Mouse (Mus musculus) E14TG2a.4 (cell line): Measurements from ENCODE around the gene Gata2.

Experiments used
- H3K27me3 ChIP-seq: 2 replicates; pipeline ENCODE4 v1.6.1; 2014; ENCODE audit warnings: low read length, control low read depth; ENCODE audit not compliant: insufficient read depth
- H3K36me3 ChIP-seq: 2 replicates; pipeline ENCODE4 v1.6.1; 2014; ENCODE audit warnings: low read length, control low read depth; ENCODE audit not compliant: insufficient read depth
- H3K4me1 ChIP-seq: replicated peaks from 2 replicates; pipeline ENCODE4 v1.6.1; 2014; ENCODE audit warnings: low read depth, low read length, control low read depth
- H3K4me3 ChIP-seq: replicated peaks from 2 replicates; pipeline ENCODE4 v1.5.1; 2014; ENCODE audit warnings: mild to moderate bottlenecking, low read length
- H3K9me3 ChIP-seq: 2 replicates; pipeline ENCODE4 v1.6.1; 2014; ENCODE audit warnings: low read length, control low read depth
- CTCF ChIP-seq: conservative IDR thresholded peaks from 2 replicates; pipeline ENCODE4 v1.5.1; 2014; ENCODE audit warnings: low read length
- NANOG ChIP-seq: IDR thresholded peaks from 2 replicates; pipeline ENCODE4 v1.6.1; 2014; ENCODE audit warnings: borderline replicate concordance, low read length, mixed read lengths
- POU5F1 ChIP-seq: IDR thresholded peaks from 2 replicates; pipeline ENCODE4 v1.6.1; 2014; ENCODE audit warnings: low read length, borderline replicate concordance

Gene Gata2

DNA sequence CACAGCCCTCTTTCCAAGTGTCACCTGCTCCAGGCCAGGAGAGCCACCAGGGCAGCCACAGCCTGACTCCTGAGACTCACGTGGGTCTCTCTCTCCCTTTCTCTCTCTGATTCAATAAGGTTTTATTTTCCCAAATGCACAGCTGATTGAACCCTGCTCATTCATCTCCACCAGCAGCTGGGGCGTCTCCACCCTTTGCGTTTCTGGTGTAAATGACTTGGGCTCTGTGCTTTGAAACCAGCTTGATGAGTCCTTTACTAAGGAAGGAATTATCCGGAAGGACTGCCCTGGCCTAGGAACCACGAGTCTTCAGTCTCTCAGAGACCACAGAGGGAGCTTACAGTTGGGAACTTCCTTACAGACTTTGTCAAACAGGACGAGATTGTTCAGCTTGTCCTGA, 38.5 kb downstream of the Gata2 start:
- H3K4me3 ChIP-seq = no peak overlapping the region
- H3K36me3 ChIP-seq = no peaks in the 10 kb centered on the region
- H3K9me3 ChIP-seq = no peaks in the 10 kb centered on the region
- peaks cover 62% of the 10 kb centered on the region for H3K4me1 ChIP-seq
- H3K27me3 ChIP-seq = peaks cover 68% of the 10 kb centered on the region
- TF ChIP-seq NANOG (no peak), CTCF (no peak), POU5F1 (no peak)

DNA sequence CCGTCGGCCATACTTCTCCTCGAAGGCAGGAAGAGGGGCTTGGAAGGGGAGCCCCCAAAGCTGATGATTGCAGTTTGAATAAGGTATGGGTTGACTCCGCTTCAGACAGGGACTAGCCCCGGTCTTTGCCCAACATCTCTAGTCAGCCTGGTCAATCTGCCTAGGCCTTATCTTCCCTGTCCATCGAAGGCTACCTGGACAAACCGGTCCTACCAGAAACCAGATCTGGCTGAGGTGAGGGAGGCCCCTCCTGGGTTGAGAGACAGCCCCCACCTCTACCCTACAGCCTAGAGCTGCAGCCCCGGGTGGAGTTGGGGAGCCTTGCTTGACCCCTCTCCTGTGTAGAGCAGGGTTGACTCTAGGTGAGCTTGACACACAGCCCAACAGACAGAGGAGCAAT, 40.3 kb downstream of the Gata2 start:
- TF ChIP-seq CTCF = no peak
- TF ChIP-seq NANOG = no peak
- no peak for TF ChIP-seq POU5F1
- no peaks in the 10 kb centered on the region for H3K9me3 ChIP-seq
- peaks cover 59% of the 10 kb centered on the region for H3K4me1 ChIP-seq
- peaks cover 65% of the 10 kb centered on the region for H3K27me3 ChIP-seq
- no peaks in the 10 kb centered on the region for H3K36me3 ChIP-seq
- H3K4me3 ChIP-seq = no peak overlapping the region

DNA sequence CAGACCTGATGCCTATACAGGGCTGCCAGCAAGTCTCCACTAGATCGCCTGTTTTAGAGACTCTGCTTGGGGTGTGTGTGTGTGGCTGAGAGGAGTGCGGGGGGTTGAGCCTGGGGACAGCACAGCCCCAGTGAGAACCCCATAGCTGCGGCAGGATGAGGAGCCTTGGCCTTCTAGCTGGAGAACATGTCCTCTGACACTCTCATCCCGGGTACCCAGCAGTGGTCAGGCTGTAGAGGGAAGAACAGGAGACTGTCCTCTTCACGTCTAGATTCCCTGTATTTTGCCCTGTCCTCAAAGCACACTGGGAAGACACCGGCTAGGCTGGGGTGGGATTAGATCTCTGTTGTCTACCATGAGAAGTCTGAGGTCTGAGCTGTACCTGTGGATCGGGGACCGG, 41.8 kb downstream of the Gata2 start:
- Histone ChIP-seq H3K4me3 (peak overlapping the region; percentile 60), H3K9me3 (no peaks in the 10 kb centered on the region)
- TF ChIP-seq POU5F1 = no peak

DNA sequence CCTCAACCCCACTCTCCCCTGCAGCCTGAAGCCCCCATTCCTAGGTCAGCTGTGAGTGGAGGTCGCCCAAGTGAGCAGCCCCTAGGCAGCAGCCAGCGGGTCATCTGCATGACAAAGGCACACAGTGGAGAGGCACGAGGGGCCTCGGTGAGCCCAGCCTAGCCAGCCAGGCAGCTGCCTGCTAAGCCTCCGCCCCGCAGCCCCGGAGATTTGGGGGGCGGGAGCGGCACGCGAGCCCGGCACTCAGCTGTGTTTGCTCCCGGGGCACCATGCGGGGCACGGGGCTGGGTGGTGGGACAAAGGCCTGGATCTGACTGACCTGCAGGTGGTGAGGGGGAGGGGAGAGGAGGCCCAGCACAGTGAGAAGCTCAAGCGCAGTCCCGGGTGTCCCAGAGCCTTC, 42.3 kb downstream of the Gata2 start:
- Histone ChIP-seq H3K9me3 (no peaks in the 10 kb centered on the region), H3K4me1 (peaks cover 59% of the 10 kb centered on the region), H3K27me3 (peaks cover 77% of the 10 kb centered on the region), H3K36me3 (no peaks in the 10 kb centered on the region), H3K4me3 (peak overlapping the region; percentile 60)
- peak; percentile 91 for TF ChIP-seq POU5F1
- no peak for TF ChIP-seq CTCF

More for the DNA sequence above, 41.8 kb downstream of the Gata2 start:
- peaks cover 59% of the 10 kb centered on the region for H3K4me1 ChIP-seq
- no peaks in the 10 kb centered on the region for H3K36me3 ChIP-seq
- H3K27me3 ChIP-seq = peaks cover 76% of the 10 kb centered on the region

DNA sequence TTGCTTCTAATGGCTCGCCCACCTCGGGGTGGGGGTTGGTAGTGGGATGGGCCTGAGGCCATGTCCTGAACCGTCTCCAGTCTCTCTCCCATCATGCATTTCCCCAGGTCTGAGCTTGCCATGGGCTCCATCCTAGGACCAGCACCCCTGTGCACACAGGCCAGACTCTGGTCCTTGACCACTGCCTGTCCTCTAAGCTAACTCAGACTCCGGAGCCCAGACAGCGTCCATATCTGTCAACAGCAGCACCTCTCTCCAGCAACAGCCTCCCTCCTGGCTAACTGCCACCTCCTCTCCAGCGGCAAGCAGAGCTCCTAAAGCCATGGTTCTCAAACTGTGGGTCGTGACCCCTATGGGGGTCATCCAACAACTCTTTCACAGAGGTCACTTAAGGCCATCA, 42.8 kb downstream of the Gata2 start:
- Histone ChIP-seq H3K4me1 (peaks cover 57% of the 10 kb centered on the region), H3K27me3 (peaks cover 75% of the 10 kb centered on the region), H3K36me3 (no peaks in the 10 kb centered on the region), H3K4me3 (peak overlapping the region; percentile 60), H3K9me3 (no peaks in the 10 kb centered on the region)
- TF ChIP-seq CTCF (no peak), POU5F1 (no peak), NANOG (no peak)

- Histone ChIP-seq H3K36me3 (no peaks in the 10 kb centered on the region), H3K4me3 (no peak overlapping the region; the same call in 1 of the 2 replicates), H3K4me1 (peaks cover 7% of the 10 kb centered on the region; the same call in 1 of the 2 replicates), H3K9me3 (no peaks in the 10 kb centered on the region), H3K27me3 (peaks cover 40% of the 10 kb centered on the region)
- TF ChIP-seq POU5F1 = no peak
- peak; percentile 44 for TF ChIP-seq CTCF
Measured at GRCm38 (mm10) chr6:88242604-88243003, 48.9 kb downstream of the Gata2 start.

GRCm38 (mm10) chr6:88249231-88249630, 55.5 kb downstream of the Gata2 start:
- Histone ChIP-seq H3K9me3 (no peaks in the 10 kb centered on the region), H3K4me3 (no peak overlapping the region), H3K4me1 (no peaks in the 10 kb centered on the region), H3K27me3 (peaks cover 11% of the 10 kb centered on the region; the same call in 1 of the 2 replicates), H3K36me3 (no peaks in the 10 kb centered on the region)
- TF ChIP-seq CTCF (no peak), NANOG (no peak), POU5F1 (no peak)

DNA sequence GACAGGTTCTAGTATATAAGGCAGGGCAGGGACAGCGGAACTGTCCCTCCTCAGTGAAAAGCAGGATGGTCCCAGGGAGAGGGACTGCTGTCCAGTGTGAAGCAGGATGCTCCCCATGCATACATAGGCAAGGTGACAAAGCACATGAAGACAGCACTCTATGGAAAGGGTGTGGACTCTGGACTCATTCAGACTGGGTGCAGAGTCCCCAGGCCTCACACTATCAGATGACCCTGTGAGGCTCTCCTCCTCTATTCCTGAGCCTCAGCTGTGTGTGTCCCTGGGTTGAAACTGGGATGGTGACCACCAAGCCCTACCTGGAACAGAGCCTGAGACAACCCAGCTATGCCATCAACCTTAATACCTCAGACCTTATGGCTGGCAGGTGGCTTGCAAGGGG, 57.7 kb downstream of the Gata2 start:
- Histone ChIP-seq H3K27me3 (peaks cover 11% of the 10 kb centered on the region; the same call in 1 of the 2 replicates), H3K4me3 (no peak overlapping the region), H3K36me3 (peaks cover 12% of the 10 kb centered on the region), H3K4me1 (no peaks in the 10 kb centered on the region), H3K9me3 (no peaks in the 10 kb centered on the region)
- TF ChIP-seq CTCF (no peak), POU5F1 (no peak), NANOG (no peak)

DNA sequence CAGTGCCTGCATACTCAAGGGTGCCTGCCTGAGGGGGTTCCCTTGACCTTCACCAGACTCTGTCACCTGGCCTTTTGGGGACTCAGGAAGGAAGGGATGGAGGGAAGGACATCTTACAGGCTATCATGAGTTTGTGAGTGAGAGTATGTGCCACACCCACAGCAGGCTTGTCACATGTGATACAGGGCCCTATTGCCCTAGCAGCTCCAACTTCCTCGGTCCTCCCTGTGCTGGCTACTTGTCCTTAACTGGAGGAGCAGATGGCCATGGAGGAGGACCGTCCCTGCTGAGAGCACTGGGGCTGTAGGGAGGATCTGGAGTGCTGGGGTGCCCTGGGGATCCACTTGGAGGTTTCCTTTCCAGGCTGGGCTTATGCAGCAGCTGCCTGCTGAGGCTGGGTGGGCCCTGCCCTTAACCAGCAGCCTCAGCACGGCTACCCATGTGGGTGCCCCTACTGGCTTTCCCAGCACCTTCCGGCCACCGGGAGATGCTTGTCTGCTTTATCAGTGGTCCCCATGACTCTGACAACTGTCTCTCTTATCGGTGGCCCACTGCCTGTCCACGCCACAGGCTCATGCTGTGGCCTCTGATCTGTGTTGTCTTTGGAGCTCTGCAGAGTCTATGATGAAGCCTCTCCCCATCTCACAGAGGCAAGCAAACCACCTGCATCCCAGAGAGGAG, 58.2 kb downstream of the Gata2 start:
- no peaks in the 10 kb centered on the region for H3K9me3 ChIP-seq
- H3K27me3 ChIP-seq = peaks cover 9% of the 10 kb centered on the region; the same call in 1 of the 2 replicates
- no peaks in the 10 kb centered on the region for H3K4me1 ChIP-seq
- peaks cover 17% of the 10 kb centered on the region for H3K36me3 ChIP-seq
- TF ChIP-seq NANOG = no peak
- H3K4me3 ChIP-seq = no peak overlapping the region
